9 mouse cellular contexts compared by ENCODE assay signal in genomic region chr11:77953671-77954070, GRCm38 (mm10). TPM values are rescaled to one million over a fixed set of nuclear protein-coding genes. Genes with fewer than 3 reads are reported as not detected.
A peak's percentile ranks its signal among the peaks of the same experiment; 100 is the strongest.
DNase-seq lines count a peak whose midpoint lies in the region; TF ChIP-seq lines count a peak whose summit lies in the region.
"Had no signal": no experiment of that assay in that cellular context is flagged by ENCODE, and none has a peak within 500 bp of the region (broad histone marks: within the 10 kb centered on the region; RNA-seq: fewer than 3 reads in every experiment).

No protein-coding gene starts in this region.

- no peak for TF ChIP-seq POLR2A in kidney, adult 2 months (IDR thresholded peaks at IDR 0.05; ENCODE audit: low read depth, low read length)

- H3K4me1 ChIP-seq in kidney, adult 2 months (ENCODE audit: control insufficient read depth, insufficient read depth, low read length): no peaks in the 10 kb centered on the region

- DNase-seq in kidney, adult 2 months: peak; percentile 39
- DNase-seq in kidney, adult 11 months: no peak
- DNase-seq in NIH3T3 (ENCODE audit: low read depth): peak; percentile 33
- peak; percentile 14 for DNase-seq in forelimb bud, embryonic 11.5 days (ENCODE audit: low read depth, low spot score)
- DNase-seq in naive thymus-derived CD4-positive, alpha-beta T cell, adult 2 months (ENCODE audit: low read depth): peak; percentile 31
- no peak for DNase-seq in right cerebral cortex, postnatal 14 days
- DNase-seq in adrenal gland, adult 18-20 months (ENCODE audit: low spot score in 2 of 2): no peak
- DNase-seq in heart, postnatal 10 days: no peak

- intact Hi-C loops in heart, postnatal 10 days (cut with DNase I): no loop called here

- no peaks in the 10 kb centered on the region for H3K27me3 ChIP-seq in kidney, adult 2 months (replicated peaks; ENCODE audit: control insufficient read depth, insufficient read depth, low read length)

- peak; percentile 69 for TF ChIP-seq CTCF in kidney, adult 2 months (conservative IDR thresholded peaks at IDR 0.05; ENCODE audit: insufficient read depth, insufficient read length, low read depth, low read length)

- H3K4me3 ChIP-seq in kidney, adult 2 months (ENCODE audit: insufficient read depth, low read depth, low read length): no peak overlapping the region
- H3K4me3 ChIP-seq: hindbrain, embryonic 15.5 days had no signal

- H3K36me3 ChIP-seq in kidney, adult 2 months (ENCODE audit: control insufficient read depth, insufficient read depth, low read length): no peaks in the 10 kb centered on the region

- no peak overlapping the region for H3K27ac ChIP-seq in kidney, adult 2 months (ENCODE audit: insufficient read depth, low read depth, low read length)
- H3K27ac ChIP-seq: hindbrain, embryonic 15.5 days had no signal

- 48% methylated on average over 9 of the region's 9 CpGs for WGBS in kidney, adult 2 months

RNA-seq across cellular contexts. Expression of gene Sez6, which starts 23.1 kb away (rescaled TPM):
- polyA plus RNA-seq in kidney, adult 2 months (2012; rRNA removed): 0.12 and 0.27 TPM in 2 replicates
- 1 to 10 TPM; 2.1 to 2.4 TPM for total RNA-seq in adrenal gland, adult 18-20 months (2021)
- under 1 TPM; 0.22 to 0.64 TPM for total RNA-seq in heart, postnatal 10 days (2021)

RNA-seq across cellular contexts. Expression of gene Phf12, which starts 28.9 kb away (rescaled TPM):
- polyA plus RNA-seq in kidney, adult 2 months (2012; rRNA removed): 33.0 and 35.7 TPM in 2 replicates
- 10 to 100 TPM; 42.3 to 51.8 TPM for total RNA-seq in adrenal gland, adult 18-20 months (2021)
- total RNA-seq in heart, postnatal 10 days (2021): 10 to 100 TPM; 39.5 to 41.7 TPM

RNA-seq across cellular contexts. Expression of gene Pipox, which starts 59.8 kb away (rescaled TPM):
- 239 and 257 TPM in 2 replicates for polyA plus RNA-seq in kidney, adult 2 months (2012; rRNA removed)
- total RNA-seq in adrenal gland, adult 18-20 months (2021): 1 to 10 TPM in 1 of 2 experiments, under 1 TPM in 1; 0.26 to 2.4 TPM
- 1 to 10 TPM; 1.2 to 1.4 TPM for total RNA-seq in heart, postnatal 10 days (2021)

Comparison
In these comparisons a context has a peak if more than half of its experiments do, and no peak if none do; other contexts are left out.
1. DNase-seq: peak in kidney, adult 2 months (single experiment), NIH3T3 (single experiment), forelimb bud, embryonic 11.5 days (single experiment) and naive thymus-derived CD4-positive, alpha-beta T cell, adult 2 months (single experiment); none in kidney, adult 11 months (single experiment), right cerebral cortex, postnatal 14 days (single experiment), adrenal gland, adult 18-20 months (0 of 2) and heart, postnatal 10 days (0 of 2).